In genomic region chr10:127123436-127123805, GRCm38 (mm10) we compare ENCODE assay signal across 8 mouse cellular contexts. TPM values are rescaled to one million over a fixed set of nuclear protein-coding genes. Genes with fewer than 3 reads are reported as not detected.
DNase-seq lines count a peak whose midpoint lies in the region; ATAC-seq lines count a peak whose summit lies in the region.

No protein-coding gene starts in this region.

- H3K36me3 ChIP-seq in forebrain, embryonic 15.5 days: peaks cover 11% of the 10 kb centered on the region
- peaks cover 10% of the 10 kb centered on the region for H3K36me3 ChIP-seq in hindbrain, embryonic 15.5 days

- peaks cover 36% of the 10 kb centered on the region for H3K4me1 ChIP-seq in forebrain, embryonic 15.5 days
- H3K4me1 ChIP-seq in hindbrain, embryonic 15.5 days (replicated peaks): peaks cover 34% of the 10 kb centered on the region

- no peaks in the 10 kb centered on the region for H3K9me3 ChIP-seq in forebrain, embryonic 15.5 days
- H3K9me3 ChIP-seq in hindbrain, embryonic 15.5 days: no peaks in the 10 kb centered on the region

- DNase-seq in Muller cell, postnatal 12 days (ENCODE audit: inconsistent ontology term): peak; percentile 52
- DNase-seq in left cerebral cortex, adult 11 months (ENCODE audit: low spot score): peak; percentile 68
- peak; percentile 72 for DNase-seq in lung, postnatal 25 days (ENCODE audit: low spot score)
- DNase-seq in right cerebral cortex, adult 18-20 months: peak; percentile 80

- no peaks in the 10 kb centered on the region for H3K27me3 ChIP-seq in forebrain, embryonic 15.5 days
- H3K27me3 ChIP-seq in hindbrain, embryonic 15.5 days: no peaks in the 10 kb centered on the region

- peak overlapping the region; percentile 87 for H3K4me2 ChIP-seq in forebrain, embryonic 15.5 days (replicated peaks)
- H3K4me2 ChIP-seq in hindbrain, embryonic 15.5 days: peak overlapping the region; percentile 53

- ATAC-seq in cerebellum, adult (ENCODE audit: insufficient number of reproducible peaks, low FRiP score, low TSS enrichment): peak; percentile 37
- ATAC-seq in forebrain, embryonic 15.5 days (replicated peaks): no peak
- peak; percentile 16; the same call in 1 of the 2 replicates for ATAC-seq in hindbrain, embryonic 15.5 days (ENCODE audit: low FRiP score, low read depth)
- no peak for ATAC-seq in inflammation-experienced regulatory T-cells, adult 6 months

- WGBS in forebrain, embryonic 15.5 days: 8% methylated on average over 4 of the region's 4 CpGs
- WGBS in hindbrain, embryonic 15.5 days: 8% methylated on average over 4 of the region's 4 CpGs

- peak overlapping the region; percentile 44; the same call in 1 of the 2 replicates for H3K9ac ChIP-seq in forebrain, embryonic 15.5 days (replicated peaks)
- H3K9ac ChIP-seq in hindbrain, embryonic 15.5 days: peak overlapping the region; percentile 30

- peak overlapping the region; percentile 96 for H3K4me3 ChIP-seq in forebrain, embryonic 15.5 days
- H3K4me3 ChIP-seq in hindbrain, embryonic 15.5 days: peak overlapping the region; percentile 78

- peak overlapping the region; percentile 90 for H3K27ac ChIP-seq in forebrain, embryonic 15.5 days (replicated peaks)
- H3K27ac ChIP-seq in hindbrain, embryonic 15.5 days (replicated peaks): peak overlapping the region; percentile 86

RNA-seq across cellular contexts. Expression of gene Os9, which starts 2.5 kb away (rescaled TPM):
- 110 and 117 TPM in 2 replicates for polyA plus RNA-seq in forebrain, embryonic 15.5 days (2015; fragmentation: Nextera tagmentation; extraction: Ambion mirVana)
- 125 and 130 TPM in 2 replicates for polyA plus RNA-seq in hindbrain, embryonic 15.5 days (2015; fragmentation: Nextera tagmentation; extraction: Ambion mirVana)
- polyA plus RNA-seq in inflammation-experienced regulatory T-cells, adult 6 months (2017; shearing (Covaris generic)): 10 to 100 TPM; 61.9 to 81.5 (median 75.8) TPM

RNA-seq across cellular contexts. Expression of gene B4galnt1, which starts 41.6 kb away (rescaled TPM):
- polyA plus RNA-seq in forebrain, embryonic 15.5 days (2015; fragmentation: Nextera tagmentation; extraction: Ambion mirVana): 35.1 and 36.7 TPM in 2 replicates
- polyA plus RNA-seq in hindbrain, embryonic 15.5 days (2015; fragmentation: Nextera tagmentation; extraction: Ambion mirVana): 54.0 and 74.6 TPM in 2 replicates
- 100 to 1,000 TPM; 181 to 204 (median 188) TPM for polyA plus RNA-seq in inflammation-experienced regulatory T-cells, adult 6 months (2017; shearing (Covaris generic))

RNA-seq across cellular contexts. Expression of gene Agap2, which starts 48.3 kb away (rescaled TPM):
- 2.9 and 3.0 TPM in 2 replicates for polyA plus RNA-seq in forebrain, embryonic 15.5 days (2015; fragmentation: Nextera tagmentation; extraction: Ambion mirVana)
- 4.0 and 4.9 TPM in 2 replicates for polyA plus RNA-seq in hindbrain, embryonic 15.5 days (2015; fragmentation: Nextera tagmentation; extraction: Ambion mirVana)
- 10 to 100 TPM; 25.9 to 32.1 (median 31.2) TPM for polyA plus RNA-seq in inflammation-experienced regulatory T-cells, adult 6 months (2017; shearing (Covaris generic))

RNA-seq across cellular contexts. Expression of gene Tspan31, which starts 53.4 kb away (rescaled TPM):
- polyA plus RNA-seq in forebrain, embryonic 15.5 days (2015; fragmentation: Nextera tagmentation; extraction: Ambion mirVana): 118 and 122 TPM in 2 replicates
- 120 and 123 TPM in 2 replicates for polyA plus RNA-seq in hindbrain, embryonic 15.5 days (2015; fragmentation: Nextera tagmentation; extraction: Ambion mirVana)
- polyA plus RNA-seq in inflammation-experienced regulatory T-cells, adult 6 months (2017; shearing (Covaris generic)): 100 to 1,000 TPM in 2 of 3 experiments, 10 to 100 TPM in 1; 97.8 to 134 (median 127) TPM

RNA-seq across cellular contexts. Expression of gene Slc26a10, which starts 57.0 kb away (rescaled TPM):
- polyA plus RNA-seq in forebrain, embryonic 15.5 days (2015; fragmentation: Nextera tagmentation; extraction: Ambion mirVana): 1.4 and 2.1 TPM in 2 replicates
- polyA plus RNA-seq in hindbrain, embryonic 15.5 days (2015; fragmentation: Nextera tagmentation; extraction: Ambion mirVana): 0.91 and 1.0 TPM in 2 replicates
- polyA plus RNA-seq in inflammation-experienced regulatory T-cells, adult 6 months (2017; shearing (Covaris generic)): 1 to 10 TPM; 3.2 to 4.3 (median 3.2) TPM

Comparison
In these comparisons a context has a peak if more than half of its experiments do, and no peak if none do; other contexts are left out.
1. ATAC-seq: peak in cerebellum, adult (single experiment) and hindbrain, embryonic 15.5 days (single experiment); none in forebrain, embryonic 15.5 days (single experiment) and inflammation-experienced regulatory T-cells, adult 6 months (single experiment).
2. Peak in every context shown above with its lines, with median percentiles within 50 percentile points of each other: DNase-seq.